Mouse (Mus musculus) layer of hippocampus, postnatal 10 days (tissue): ENCODE measurements around the gene Fut11. TPM values are rescaled to one million over a fixed set of nuclear protein-coding genes. Genes with fewer than 3 reads are reported as not detected.

Experiments used
- DNase-seq, 2 experiments: peaks; one replicate each; pipeline ENCODE4 v3.0.0; 2021; ENCODE audit warnings: low spot score in 2 of 2
- microRNA-seq, 2 experiments: library from miRNA; unstranded; fragments of <30 nt; microRNA quantifications; one replicate each; pipeline ENCODE4 v1.2.0; 2021
- total RNA-seq, 2 experiments: library from RNA; stranded (reverse); gene quantifications; 2 replicates each; pipeline ENCODE4 v1.2.3; 2021

Fut11 gene
- total RNA-seq, 2 experiments from 2014 or later, result 19.5 TPM

DNA sequence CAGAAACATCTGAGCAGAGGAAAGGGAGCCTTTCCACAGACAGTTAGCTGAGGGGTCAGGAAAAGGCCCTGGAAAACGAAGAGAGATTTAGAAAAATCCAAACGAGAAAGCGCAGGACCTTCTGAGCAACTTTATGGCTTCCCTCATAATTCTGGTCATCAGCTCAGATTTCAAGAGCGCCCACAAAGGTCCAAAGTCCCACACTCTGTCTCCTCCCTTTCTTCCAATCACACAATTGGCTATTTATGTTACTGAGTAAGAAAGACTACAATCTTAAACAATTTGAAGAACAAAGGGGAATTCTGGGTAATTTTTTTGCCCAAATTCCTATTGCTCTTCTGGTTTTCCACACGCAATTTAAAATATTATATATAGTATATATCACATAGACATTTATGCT lies 55.7 kb downstream of the Fut11 start:
- no peak for DNase-seq

Small RNA genes within 50 kb of the gene (microRNA-seq; reads per million reads assigned to microRNA genes)
- gene Mir6946, result 0.20 to 0.89 reads per million in 2 experiments

Other genes starting within 250 kb of the Fut11 start
- gene Cfap70, start 242.7 kb upstream of the Fut11 start, total RNA-seq, result 1 to 10 TPM; 1.5 to 3.4 TPM
- gene Anxa7, start 214.8 kb upstream of the Fut11 start, total RNA-seq, result 10 to 100 TPM; 50.2 to 53.5 TPM
- 1 to 10 TPM; 1.7 to 1.8 TPM for gene Mss51, start 198.1 kb upstream of the Fut11 start, total RNA-seq
- 100 to 1,000 TPM; 397 to 418 TPM for gene Ppp3cb, start 148.4 kb upstream of the Fut11 start, total RNA-seq
- 10 to 100 TPM; 27.8 to 29.2 TPM for gene Usp54, start 53.9 kb upstream of the Fut11 start, total RNA-seq
- gene Myoz1, start 38.4 kb upstream of the Fut11 start, total RNA-seq, result under 1 TPM in 1 of 2 experiments, not detected in 1; 0.39 TPM
- gene Synpo2l, start 26.6 kb upstream of the Fut11 start, total RNA-seq, result under 1 TPM; 0.21 to 0.29 TPM
- 100 to 1,000 TPM; 108 to 109 TPM for gene Sec24c, start 20.7 kb upstream of the Fut11 start, total RNA-seq
- gene Chchd1, start 8.0 kb downstream of the Fut11 start, total RNA-seq, result 10 to 100 TPM; 57.7 to 61.3 TPM
- gene Zswim8, start 12.6 kb downstream of the Fut11 start, total RNA-seq, result 100 to 1,000 TPM; 132 to 152 TPM
- 10 to 100 TPM; 17.9 to 19.4 TPM for gene Ndst2, start 39.6 kb downstream of the Fut11 start, total RNA-seq
- gene Camk2g, start 99.1 kb downstream of the Fut11 start, total RNA-seq, result 100 to 1,000 TPM; 201 to 207 TPM
- 1 to 10 TPM; 4.3 to 4.6 TPM for gene Plau, start 141.7 kb downstream of the Fut11 start, total RNA-seq
- 10 to 100 TPM; 34.4 to 40.2 TPM for gene Vcl, start 234.4 kb downstream of the Fut11 start, total RNA-seq